Mouse (Mus musculus): ENCODE measurements around the gene Nubpl. TPM values are rescaled to one million over a fixed set of nuclear protein-coding genes. Genes with fewer than 3 reads are reported as not detected.
A peak's percentile ranks its signal among the peaks of the same experiment; 100 is the strongest.
"Not testable (repeated sequence)": the region's sequence is repeated elsewhere in the genome, so short reads cannot be mapped to it uniquely, and the experiment has no call there.

The Nubpl gene
- 7.3 and 8.0 TPM in 2 replicates for polyA plus RNA-seq (2015; fragmentation: Nextera tagmentation; extraction: Ambion mirVana)

- peak within 1 kb of the TSS; percentile 89 for H3K9ac ChIP-seq (replicated peaks)
- H3K4me3 ChIP-seq (replicated peaks) = peak within 1 kb of the TSS; percentile 97
- peaks cover 10% of the 10 kb centered on the region for H3K4me1 ChIP-seq
- WGBS = 0% methylated on average over 32 of the region's 32 CpGs
- H3K27ac ChIP-seq (replicated peaks) = peak within 1 kb of the TSS; percentile 80
- no peaks in the 10 kb centered on the region for H3K9me3 ChIP-seq (replicated peaks)
- H3K4me2 ChIP-seq = peak within 1 kb of the TSS; percentile 61
- H3K36me3 ChIP-seq = no peaks in the 10 kb centered on the region
- no peaks in the 10 kb centered on the region for H3K27me3 ChIP-seq (replicated peaks)
- peak; percentile 99 for ATAC-seq (ENCODE audit: low FRiP score)
Measured at GRCm38 (mm10) chr12:52097650-52098070, at the start of gene Nubpl. Gene Nubpl (plus strand): TSS chr12:52097737.

GRCm38 (mm10) chr12:52049324-52049723 is 48.2 kb upstream of the Nubpl start:
- Histone ChIP-seq H3K27me3 (replicated peaks) (no peaks in the 10 kb centered on the region), H3K9ac (replicated peaks) (no peak overlapping the region), H3K27ac (replicated peaks) (no peak overlapping the region), H3K9me3 (replicated peaks) (no peaks in the 10 kb centered on the region), H3K36me3 (no peaks in the 10 kb centered on the region), H3K4me3 (replicated peaks) (no peak overlapping the region), H3K4me1 (no peaks in the 10 kb centered on the region), H3K4me2 (no peak overlapping the region)
- no peak for ATAC-seq (ENCODE audit: low FRiP score)
- 57% methylated on average over 2 of the region's 2 CpGs for WGBS

- not testable (repeated sequence) for H3K9me3 ChIP-seq (replicated peaks); H3K27me3 ChIP-seq (replicated peaks); H3K36me3 ChIP-seq; ATAC-seq (ENCODE audit: low FRiP score); H3K4me2 ChIP-seq; H3K9ac ChIP-seq (replicated peaks); H3K4me3 ChIP-seq (replicated peaks); H3K4me1 ChIP-seq; H3K27ac ChIP-seq (replicated peaks)
- WGBS = 40% methylated on average over 1 of the region's 3 CpGs
Measured at GRCm38 (mm10) chr12:52079296-52079695, 18.2 kb upstream of the Nubpl start.

GRCm38 (mm10) chr12:52097049-52097649 is 388 bp upstream of the Nubpl start:
- Histone ChIP-seq H3K4me2 (peak overlapping the region; percentile 61), H3K9me3 (replicated peaks) (no peaks in the 10 kb centered on the region), H3K27me3 (replicated peaks) (no peaks in the 10 kb centered on the region), H3K4me1 (peaks cover 10% of the 10 kb centered on the region), H3K27ac (replicated peaks) (no peak overlapping the region; the same call in 1 of the 2 replicates), H3K9ac (replicated peaks) (no peak overlapping the region; the same call in 1 of the 2 replicates), H3K36me3 (no peaks in the 10 kb centered on the region), H3K4me3 (replicated peaks) (peak overlapping the region; percentile 97)
- ATAC-seq (ENCODE audit: low FRiP score) = peak; percentile 74
- 65% methylated on average over 13 of the region's 13 CpGs for WGBS

GRCm38 (mm10) chr12:52120276-52120675 is 22.7 kb downstream of the Nubpl start:
- Histone ChIP-seq H3K4me1 (no peaks in the 10 kb centered on the region), H3K9ac (replicated peaks) (no peak overlapping the region), H3K4me3 (replicated peaks) (no peak overlapping the region), H3K27ac (replicated peaks) (no peak overlapping the region), H3K9me3 (replicated peaks) (no peaks in the 10 kb centered on the region), H3K27me3 (replicated peaks) (no peaks in the 10 kb centered on the region), H3K4me2 (no peak overlapping the region), H3K36me3 (no peaks in the 10 kb centered on the region)
- ATAC-seq (ENCODE audit: low FRiP score) = no peak

GRCm38 (mm10) chr12:52126407-52126806 is 28.9 kb downstream of the Nubpl start:
- Histone ChIP-seq H3K36me3 (no peaks in the 10 kb centered on the region), H3K27ac (replicated peaks) (no peak overlapping the region), H3K9ac (replicated peaks) (no peak overlapping the region), H3K4me2 (no peak overlapping the region), H3K4me1 (no peaks in the 10 kb centered on the region), H3K27me3 (replicated peaks) (no peaks in the 10 kb centered on the region), H3K4me3 (replicated peaks) (no peak overlapping the region), H3K9me3 (replicated peaks) (no peaks in the 10 kb centered on the region)
- WGBS = 49% methylated on average over 3 of the region's 3 CpGs
- no peak for ATAC-seq (ENCODE audit: low FRiP score)

- H3K36me3 ChIP-seq = no peaks in the 10 kb centered on the region
- no peak overlapping the region for H3K27ac ChIP-seq (replicated peaks)
- no peaks in the 10 kb centered on the region for H3K9me3 ChIP-seq (replicated peaks)
- H3K4me3 ChIP-seq (replicated peaks) = no peak overlapping the region
- no peaks in the 10 kb centered on the region for H3K27me3 ChIP-seq (replicated peaks)
- ATAC-seq (ENCODE audit: low FRiP score) = no peak
- 92% methylated on average over 3 of the region's 3 CpGs for WGBS
- peaks cover 4% of the 10 kb centered on the region for H3K4me1 ChIP-seq
- H3K9ac ChIP-seq (replicated peaks) = no peak overlapping the region
- no peak overlapping the region for H3K4me2 ChIP-seq
Measured at GRCm38 (mm10) chr12:52129072-52129471, 31.5 kb downstream of the Nubpl start.

GRCm38 (mm10) chr12:52132256-52132655 is 34.7 kb downstream of the Nubpl start:
- Histone ChIP-seq H3K4me1 (peaks cover 8% of the 10 kb centered on the region), H3K9me3 (replicated peaks) (no peaks in the 10 kb centered on the region), H3K27me3 (replicated peaks) (no peaks in the 10 kb centered on the region), H3K4me2 (peak overlapping the region; percentile 36), H3K27ac (replicated peaks) (peak overlapping the region; percentile 33; the same call in 1 of the 2 replicates), H3K36me3 (no peaks in the 10 kb centered on the region), H3K4me3 (replicated peaks) (no peak overlapping the region), H3K9ac (replicated peaks) (no peak overlapping the region)
- no peak for ATAC-seq (ENCODE audit: low FRiP score)
- under 1% methylated on average over 10 of the region's 10 CpGs for WGBS

- no peak for ATAC-seq (ENCODE audit: low FRiP score)
- 35% methylated on average over 4 of the region's 4 CpGs for WGBS
Measured at GRCm38 (mm10) chr12:52138296-52138695, 40.8 kb downstream of the Nubpl start.

GRCm38 (mm10) chr12:52146639-52147038 is 49.1 kb downstream of the Nubpl start:
- 83% methylated on average over 2 of the region's 2 CpGs for WGBS
- Histone ChIP-seq H3K4me2 (no peak overlapping the region), H3K4me3 (replicated peaks) (no peak overlapping the region), H3K36me3 (no peaks in the 10 kb centered on the region), H3K9ac (replicated peaks) (no peak overlapping the region), H3K27me3 (replicated peaks) (no peaks in the 10 kb centered on the region), H3K4me1 (no peaks in the 10 kb centered on the region), H3K9me3 (replicated peaks) (no peaks in the 10 kb centered on the region), H3K27ac (replicated peaks) (no peak overlapping the region)
- no peak for ATAC-seq (ENCODE audit: low FRiP score)

More at GRCm38 (mm10) chr12:52138296-52138695, 40.8 kb downstream of the Nubpl start:
- Histone ChIP-seq H3K4me1 (0 out of 2 replicates have a peak, but pooled peaks cover 3% of the 10 kb centered on the region), H3K27ac (replicated peaks) (no peak overlapping the region), H3K36me3 (no peaks in the 10 kb centered on the region), H3K9me3 (replicated peaks) (no peaks in the 10 kb centered on the region), H3K9ac (replicated peaks) (no peak overlapping the region), H3K4me2 (no peak overlapping the region), H3K27me3 (replicated peaks) (no peaks in the 10 kb centered on the region), H3K4me3 (replicated peaks) (no peak overlapping the region)

- no peak overlapping the region for H3K4me2 ChIP-seq
- 90% methylated on average over 3 of the region's 3 CpGs for WGBS
- no peaks in the 10 kb centered on the region for H3K36me3 ChIP-seq
- ATAC-seq (ENCODE audit: low FRiP score) = no peak
- no peak overlapping the region for H3K27ac ChIP-seq (replicated peaks)
- no peak overlapping the region for H3K9ac ChIP-seq (replicated peaks)
- no peaks in the 10 kb centered on the region for H3K27me3 ChIP-seq (replicated peaks)
- H3K4me3 ChIP-seq (replicated peaks) = no peak overlapping the region
- no peaks in the 10 kb centered on the region for H3K4me1 ChIP-seq
- H3K9me3 ChIP-seq (replicated peaks) = no peaks in the 10 kb centered on the region
Measured at GRCm38 (mm10) chr12:52149448-52149847, 51.9 kb downstream of the Nubpl start.

- no peak for ATAC-seq (ENCODE audit: low FRiP score)
- Histone ChIP-seq H3K9me3 (replicated peaks) (no peaks in the 10 kb centered on the region), H3K27ac (replicated peaks) (no peak overlapping the region), H3K36me3 (no peaks in the 10 kb centered on the region), H3K9ac (replicated peaks) (no peak overlapping the region), H3K4me2 (no peak overlapping the region), H3K27me3 (replicated peaks) (no peaks in the 10 kb centered on the region), H3K4me3 (replicated peaks) (no peak overlapping the region), H3K4me1 (no peaks in the 10 kb centered on the region)
- WGBS = 97% methylated on average over 3 of the region's 3 CpGs
Measured at GRCm38 (mm10) chr12:52152071-52152470, 54.5 kb downstream of the Nubpl start.

All from neural tube, embryonic 15.5 days (tissue).